Mouse (Mus musculus): ENCODE results near the gene Stk11.

The Stk11 gene

GRCm38 (mm10) chr10:80115290-80115943 lies at the start of gene Stk11:
Gene Stk11 (plus strand): TSS chr10:80115803.
- DNase-seq (ENCODE audit: low read depth, low spot score): peak; percentile 100

- no peak for DNase-seq (ENCODE audit: low read depth, low spot score)
Measured at GRCm38 (mm10) chr10:80069251-80069650, 46.4 kb upstream of the Stk11 start.

GRCm38 (mm10) chr10:80069948-80070450 lies 45.6 kb upstream of the Stk11 start:
- DNase-seq (ENCODE audit: low read depth, low spot score): no peak

- DNase-seq (ENCODE audit: low read depth, low spot score): no peak
Measured at GRCm38 (mm10) chr10:80070837-80071515, 44.6 kb upstream of the Stk11 start.

GRCm38 (mm10) chr10:80071516-80071900 lies 44.1 kb upstream of the Stk11 start:
- DNase-seq (ENCODE audit: low read depth, low spot score): no peak

- DNase-seq (ENCODE audit: low read depth, low spot score): no peak
Measured at GRCm38 (mm10) chr10:80072623-80073489, 42.7 kb upstream of the Stk11 start.

- DNase-seq (ENCODE audit: low read depth, low spot score): peak; percentile 88
Measured at GRCm38 (mm10) chr10:80074813-80075601, 40.6 kb upstream of the Stk11 start.

- no peak for DNase-seq (ENCODE audit: low read depth, low spot score)
Measured at GRCm38 (mm10) chr10:80075924-80076323, 39.7 kb upstream of the Stk11 start.

- DNase-seq (ENCODE audit: low read depth, low spot score): no peak
Measured at GRCm38 (mm10) chr10:80076386-80076785, 39.2 kb upstream of the Stk11 start.

- no peak for DNase-seq (ENCODE audit: low read depth, low spot score)
Measured at GRCm38 (mm10) chr10:80077312-80077711, 38.3 kb upstream of the Stk11 start.

GRCm38 (mm10) chr10:80078366-80078765 lies 37.2 kb upstream of the Stk11 start:
- DNase-seq (ENCODE audit: low read depth, low spot score): no peak

- DNase-seq (ENCODE audit: low read depth, low spot score): no peak
Measured at GRCm38 (mm10) chr10:80080396-80081070, 35.1 kb upstream of the Stk11 start.

GRCm38 (mm10) chr10:80081075-80081474 lies 34.5 kb upstream of the Stk11 start:
- DNase-seq (ENCODE audit: low read depth, low spot score): no peak

- no peak for DNase-seq (ENCODE audit: low read depth, low spot score)
Measured at GRCm38 (mm10) chr10:80084817-80085487, 30.7 kb upstream of the Stk11 start.

GRCm38 (mm10) chr10:80086847-80087246 lies 28.8 kb upstream of the Stk11 start:
- DNase-seq (ENCODE audit: low read depth, low spot score): no peak

- DNase-seq (ENCODE audit: low read depth, low spot score): no peak
Measured at GRCm38 (mm10) chr10:80087483-80087882, 28.1 kb upstream of the Stk11 start.

GRCm38 (mm10) chr10:80089146-80089545 lies 26.5 kb upstream of the Stk11 start:
- DNase-seq (ENCODE audit: low read depth, low spot score): peak; percentile 38

- DNase-seq (ENCODE audit: low read depth, low spot score): no peak
Measured at GRCm38 (mm10) chr10:80091527-80091926, 24.1 kb upstream of the Stk11 start.

GRCm38 (mm10) chr10:80092690-80093089 lies 22.9 kb upstream of the Stk11 start:
- no peak for DNase-seq (ENCODE audit: low read depth, low spot score)

GRCm38 (mm10) chr10:80094085-80094484 lies 21.5 kb upstream of the Stk11 start:
- no peak for DNase-seq (ENCODE audit: low read depth, low spot score)

All from ZHBTc4 (cell line).